Mouse (Mus musculus): ENCODE results near the gene Sgip1.

- TF ChIP-seq REST (IDR thresholded peaks at IDR 0.05; ENCODE audit: insufficient read depth, insufficient read length) (no peak), POLR2A (IDR thresholded peaks at IDR 0.05; ENCODE audit: insufficient read length, low read depth) (no peak), TCF12 (IDR thresholded peaks at IDR 0.05; ENCODE audit: insufficient read depth, poor library complexity, severe bottlenecking) (no peak), CEBPB (IDR thresholded peaks at IDR 0.05; ENCODE audit: insufficient read depth, poor library complexity, severe bottlenecking) (no peak), MAX (IDR thresholded peaks at IDR 0.05; ENCODE audit: low read depth) (no peak), USF1 (IDR thresholded peaks at IDR 0.05; ENCODE audit: low read depth) (no peak)
These were observed 269.6 kb downstream of the Sgip1 start for GRCm38 (mm10) chr4:103010734-103011133.

Measured in myocyte (in vitro differentiated cells).